Mouse (Mus musculus) left cerebral cortex, adult 2 months (tissue): ENCODE measurements around the gene Sp100. TPM values are rescaled to one million over a fixed set of nuclear protein-coding genes. Genes with fewer than 3 reads are reported as not detected.

Experiments used
- DNase-seq, 2 experiments: peaks; one replicate each; pipeline ENCODE4 v3.0.0; 2021 to 2022; ENCODE audit warnings: low spot score in 2 of 2, mixed read lengths in 1 of 2; ENCODE audit errors: extremely low spot score in 1 of 2
- H3K27ac ChIP-seq: fragments of 200-600 bp; 2 replicates; pipeline ENCODE4 v1.8.1; 2022
- H3K4me3 ChIP-seq: fragments of 200-600 bp; 2 replicates; pipeline ENCODE4 v1.8.1; 2022
- CTCF ChIP-seq: fragments of 200-600 bp; IDR thresholded peaks from 2 replicates; pipeline ENCODE4 v1.8.1; 2022; ENCODE audit warnings: antibody characterized with exemption, mild to moderate bottlenecking, moderate library complexity
- intact Hi-C: fragments of 180-260 bp; cut with DNase I; formaldehyde crosslinking; loops from one replicate; pipeline ENCODE4 v1.15.1; 2025
- total RNA-seq, 2 experiments: library from RNA; stranded (reverse); gene quantifications; 2 replicates each; pipeline ENCODE4 v1.2.3; 2021

The Sp100 gene
- total RNA-seq, 2 experiments from 2014 or later: 2.6 to 3.0 TPM

GRCm38 (mm10) chr1:85664266-85664665 lies 14.5 kb downstream of the Sp100 start:
- intact Hi-C loops: no loop called here
- Histone ChIP-seq H3K4me3 (no peak overlapping the region), H3K27ac (no peak overlapping the region)
- no peak for DNase-seq
- TF ChIP-seq CTCF: no peak

- no peak for DNase-seq
- TF ChIP-seq CTCF: no peak
- Histone ChIP-seq H3K27ac (no peak overlapping the region), H3K4me3 (no peak overlapping the region)
- intact Hi-C loops: no loop called here
Measured at GRCm38 (mm10) chr1:85680226-85680625, 30.4 kb downstream of the Sp100 start.

- no peak for DNase-seq
- Histone ChIP-seq H3K27ac (no peak overlapping the region), H3K4me3 (no peak overlapping the region)
- TF ChIP-seq CTCF: no peak
- intact Hi-C loops: no loop called here
Measured at GRCm38 (mm10) chr1:85686666-85687065, 36.9 kb downstream of the Sp100 start.

DNA sequence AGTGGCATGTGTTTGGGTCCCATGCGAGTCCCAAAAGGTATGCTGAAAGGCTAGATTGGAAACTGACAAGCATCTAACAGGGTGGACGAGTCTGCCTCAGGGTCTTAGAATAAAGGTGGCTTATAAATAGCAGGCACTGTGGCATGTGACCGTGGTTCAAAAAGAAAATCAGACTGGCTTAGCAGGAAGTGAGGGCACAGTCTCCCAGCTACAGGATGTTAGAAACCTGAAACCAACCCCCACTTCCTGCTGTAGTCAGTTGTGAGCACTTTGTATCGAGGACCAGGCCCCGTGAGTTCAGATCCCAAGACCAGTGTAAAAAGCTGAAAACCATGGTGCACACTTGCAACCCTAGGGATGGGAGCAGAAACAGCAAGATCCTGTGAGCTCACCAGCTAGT lies 37.6 kb downstream of the Sp100 start:
- DNase-seq: no peak
- no peak overlapping the region for H3K4me3 ChIP-seq
- intact Hi-C loops: no loop called here
- H3K27ac ChIP-seq: no peak overlapping the region
- TF ChIP-seq CTCF: no peak

DNA sequence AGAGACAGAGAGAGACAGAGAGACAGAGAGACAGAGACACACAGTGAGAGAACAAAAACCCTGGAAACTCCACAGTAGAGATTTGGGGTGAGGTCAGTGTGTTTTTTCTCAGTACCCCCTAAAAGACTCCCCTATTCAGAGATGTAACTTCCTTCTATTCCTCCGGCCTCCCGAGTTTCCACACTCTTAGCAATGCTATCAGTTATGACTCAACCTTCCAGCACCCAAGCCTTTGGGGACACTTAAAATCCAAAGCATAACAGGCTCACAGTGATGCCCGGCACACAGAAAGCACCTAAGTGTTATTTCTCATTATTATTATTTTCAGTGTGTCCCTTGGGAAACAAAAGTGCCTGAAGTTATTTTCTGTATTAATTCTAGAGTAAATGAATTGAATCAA lies 40.8 kb downstream of the Sp100 start:
- Histone ChIP-seq H3K27ac (no peak overlapping the region), H3K4me3 (no peak overlapping the region)
- intact Hi-C loops: no loop called here
- DNase-seq: no peak
- TF ChIP-seq CTCF: no peak

DNA sequence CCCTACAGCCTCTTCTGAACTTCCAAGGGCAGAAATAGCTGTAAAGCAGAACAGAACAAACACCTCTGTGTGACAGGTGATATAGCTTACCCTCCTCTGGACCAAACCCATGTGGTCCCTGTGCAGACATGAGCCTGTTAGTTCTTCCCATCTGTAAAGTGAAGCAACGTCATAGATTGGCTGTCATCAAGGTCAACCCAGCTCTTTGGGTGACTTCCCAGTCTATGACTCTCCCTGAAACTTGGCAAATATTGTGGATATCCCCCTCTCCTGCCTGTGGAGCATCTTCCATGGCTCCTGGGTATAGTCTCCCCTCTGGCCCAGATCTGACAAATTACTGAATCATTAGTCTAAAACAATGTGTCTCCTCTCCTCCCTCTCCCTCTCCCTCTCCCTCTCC lies 42.5 kb downstream of the Sp100 start:
- H3K4me3 ChIP-seq: no peak overlapping the region
- no peak for DNase-seq
- intact Hi-C loops: no loop called here
- no peak for TF ChIP-seq CTCF
- no peak overlapping the region for H3K27ac ChIP-seq

GRCm38 (mm10) chr1:85693280-85693679 lies 43.5 kb downstream of the Sp100 start:
- Histone ChIP-seq H3K27ac (no peak overlapping the region), H3K4me3 (no peak overlapping the region)
- no peak for TF ChIP-seq CTCF
- DNase-seq: no peak
- intact Hi-C loops: no loop called here

DNA sequence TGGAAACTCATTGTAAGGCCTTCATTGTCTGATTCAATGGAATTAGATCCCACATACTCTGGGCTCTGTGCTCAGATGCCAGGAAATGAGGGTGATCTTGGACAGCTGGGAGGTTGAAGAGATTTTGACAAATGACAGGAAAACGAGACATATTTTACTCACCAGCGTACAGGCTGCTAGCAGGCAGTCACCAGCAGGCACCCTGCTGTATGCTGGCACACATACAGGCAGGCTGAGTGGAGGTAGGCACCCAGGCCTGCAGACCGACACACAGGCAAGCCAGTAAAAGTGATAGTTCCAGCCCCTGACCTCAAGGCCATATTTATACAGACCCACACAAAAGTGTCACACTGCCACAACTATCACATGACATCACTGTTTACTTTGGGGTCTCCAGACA lies 45.9 kb downstream of the Sp100 start:
- TF ChIP-seq CTCF: no peak
- Histone ChIP-seq H3K27ac (no peak overlapping the region), H3K4me3 (no peak overlapping the region)
- intact Hi-C loops: no loop called here
- DNase-seq: no peak

GRCm38 (mm10) chr1:85697721-85698493 lies 48.1 kb downstream of the Sp100 start:
- TF ChIP-seq CTCF: no peak
- Histone ChIP-seq H3K27ac (no peak overlapping the region), H3K4me3 (no peak overlapping the region)
- no peak for DNase-seq
- intact Hi-C loops: no loop called here

DNA sequence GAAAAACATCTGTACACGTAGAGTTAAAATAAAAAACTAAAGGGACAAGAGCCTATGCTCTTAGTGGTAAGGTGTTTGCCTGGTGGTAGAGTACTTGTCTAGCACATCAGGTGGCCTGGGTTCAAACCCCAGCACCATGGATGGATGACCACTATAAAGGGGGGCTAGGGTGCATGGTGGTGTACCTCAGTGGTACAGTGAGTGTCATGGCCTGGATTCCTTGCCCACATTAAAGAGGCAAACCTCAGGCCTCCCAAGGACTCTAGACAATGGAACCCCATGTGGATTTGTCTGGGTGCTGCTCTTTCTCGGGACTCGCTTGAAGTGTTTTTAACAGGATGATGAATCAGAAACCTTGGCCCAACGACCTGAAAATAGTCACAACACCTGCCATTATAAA lies 52.7 kb downstream of the Sp100 start:
- TF ChIP-seq CTCF: no peak
- intact Hi-C loops: no loop called here

DNA sequence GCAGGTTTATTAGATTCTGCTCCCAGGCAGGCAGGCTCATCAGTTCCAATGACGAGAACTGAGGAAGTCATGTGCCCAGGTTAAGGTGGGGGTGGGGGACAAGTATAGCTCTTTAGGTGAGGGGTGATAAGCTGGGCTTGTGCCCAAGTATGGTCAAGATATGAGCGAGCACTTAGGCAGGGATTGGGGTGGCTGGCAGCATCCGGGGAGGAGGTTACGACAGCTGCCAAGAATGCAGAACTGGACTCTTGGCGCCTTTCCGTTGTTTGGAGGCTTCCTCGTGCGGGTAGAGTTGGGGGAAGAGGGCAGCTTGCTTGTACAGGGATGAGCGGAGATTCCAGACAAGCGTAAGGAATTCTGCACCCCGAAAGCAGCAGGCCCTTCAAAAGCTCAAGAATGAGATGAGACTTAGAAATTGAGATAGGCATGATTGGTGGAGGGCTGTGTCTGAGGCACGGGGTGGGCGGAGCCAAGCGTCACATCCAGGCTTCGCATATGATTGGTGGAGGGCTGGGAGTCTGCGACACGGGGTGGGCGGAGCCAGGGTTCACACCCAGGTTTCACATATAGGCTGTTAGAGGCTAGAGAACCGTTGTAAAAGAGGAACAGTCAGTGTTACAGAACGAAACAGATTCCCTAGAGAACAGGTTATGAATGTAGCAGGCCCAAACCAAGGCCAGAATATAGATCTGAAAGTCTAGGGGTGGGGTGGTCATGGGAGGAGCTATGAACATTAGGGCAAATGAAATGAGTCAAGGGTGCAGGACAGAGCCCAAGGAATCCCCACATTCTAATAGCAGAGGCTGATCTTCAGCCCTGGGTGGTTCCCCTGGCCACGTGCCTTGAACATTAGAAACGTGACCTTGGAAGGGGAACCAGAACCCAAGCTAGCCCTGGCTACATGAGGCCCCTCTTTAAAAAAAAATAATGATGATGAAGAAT lies 53.7 kb downstream of the Sp100 start:
- intact Hi-C loops: no loop called here
- TF ChIP-seq CTCF: no peak
- Histone ChIP-seq H3K27ac (no peak overlapping the region), H3K4me3 (peak overlapping the region; percentile 34)
- peak; percentile 24 to 44 for DNase-seq

More for the DNA sequence above, 52.7 kb downstream of the Sp100 start:
- Histone ChIP-seq H3K27ac (no peak overlapping the region), H3K4me3 (no peak overlapping the region)
- DNase-seq: no peak

DNA sequence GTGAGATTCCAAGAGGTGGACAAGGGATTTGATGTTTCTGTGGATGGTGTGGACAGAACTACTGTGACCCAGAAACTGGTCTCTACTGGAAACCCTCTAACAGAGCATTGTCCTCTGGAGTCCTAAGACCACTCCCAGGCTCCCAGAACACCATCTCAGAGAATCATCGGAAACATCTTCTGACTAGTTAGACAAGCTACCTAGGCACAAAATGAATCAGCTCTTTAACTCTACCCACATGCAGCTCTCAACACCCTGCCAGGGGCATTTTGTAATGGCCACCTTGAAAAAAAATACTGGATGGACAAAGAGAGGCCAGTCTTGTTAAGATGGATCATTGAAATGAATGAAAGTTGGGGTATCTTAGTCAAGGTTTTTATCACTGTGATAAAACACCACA lies 55.8 kb downstream of the Sp100 start:
- H3K27ac ChIP-seq: no peak overlapping the region
- TF ChIP-seq CTCF: no peak
- no peak overlapping the region for H3K4me3 ChIP-seq
- intact Hi-C loops: no loop called here
- no peak for DNase-seq

- Histone ChIP-seq H3K27ac (no peak overlapping the region), H3K4me3 (no peak overlapping the region)
- intact Hi-C loops: no loop called here
- DNase-seq: no peak
- no peak for TF ChIP-seq CTCF
Measured at GRCm38 (mm10) chr1:85706754-85707153, 57.0 kb downstream of the Sp100 start.
